Mouse (Mus musculus) intestine, embryonic 14.5 days (tissue): Measurements from ENCODE around the gene Etfdh. TPM values are rescaled to one million over a fixed set of nuclear protein-coding genes. Genes with fewer than 3 reads are reported as not detected.

Source experiments
- ATAC-seq: fragments of 200-750 bp; cut with Nextera tagmentation; replicated peaks from 2 replicates; pipeline ENCODE4 v1.8.0; 2017; ENCODE audit warnings: low read depth, moderate number of reproducible peaks, moderate TSS enrichment, moderate library complexity; ENCODE audit not compliant: low FRiP score, low TSS enrichment
- DNase-seq: peaks from one replicate; pipeline ENCODE4 v3.0.0-alpha.2; 2018; ENCODE audit warnings: low spot score
- H3K27ac ChIP-seq: fragments of 300-500 bp; sonication (generic); 2 replicates; pipeline ENCODE4 v1.5.1; 2014; ENCODE audit warnings: low read depth, mild to moderate bottlenecking, control low read depth
- H3K27me3 ChIP-seq: fragments of 300-500 bp; sonication (generic); replicated peaks from 2 replicates; pipeline ENCODE4 v1.6.1; 2014; ENCODE audit warnings: low read length, control low read depth; ENCODE audit not compliant: control insufficient read depth, insufficient read depth
- H3K36me3 ChIP-seq: fragments of 300-500 bp; sonication (generic); 2 replicates; pipeline ENCODE4 v1.6.1; 2014; ENCODE audit warnings: low read length, control low read depth; ENCODE audit not compliant: control insufficient read depth, insufficient read depth
- H3K4me1 ChIP-seq: fragments of 300-500 bp; sonication (generic); replicated peaks from 2 replicates; pipeline ENCODE4 v1.6.1; 2014; ENCODE audit warnings: low read length, control low read depth, mixed read lengths; ENCODE audit not compliant: control insufficient read depth, insufficient read depth
- H3K4me2 ChIP-seq: fragments of 300-500 bp; sonication (generic); 2 replicates; pipeline ENCODE4 v1.6.1; 2014; ENCODE audit warnings: low read length
- H3K4me3 ChIP-seq: fragments of 300-500 bp; sonication (generic); 2 replicates; pipeline ENCODE4 v1.5.1; 2014; ENCODE audit warnings: low read depth, low read length, control low read depth, mixed read lengths
- H3K9ac ChIP-seq: fragments of 300-500 bp; sonication (generic); 2 replicates; pipeline ENCODE4 v1.6.1; 2014; ENCODE audit warnings: mild to moderate bottlenecking, low read length
- H3K9me3 ChIP-seq: fragments of 300-500 bp; sonication (generic); 2 replicates; pipeline ENCODE4 v1.6.1; 2016; ENCODE audit warnings: low read length, control low read depth; ENCODE audit not compliant: control insufficient read depth
- WGBS: fragments of 180-500 bp; shearing (Covaris S2); extraction: QIAGEN DNeasy Blood & Tissue Kit; methylation state at CpG from one replicate; pipeline ENCODE4 v1.1.7; 2014; 5-methylcytosine and 5-hydroxymethylcytosine counted together
- polyA plus RNA-seq: library from polyadenylated mRNA; unstranded; fragments of >200 nt; fragmentation: Nextera tagmentation; extraction: Ambion mirVana; gene quantifications from 2 replicates; pipeline ENCODE4 v1.2.1, GENCODE M21; 2014

Gene Etfdh
- polyA plus RNA-seq, 1 experiment from 2014 or later = 60.8 TPM

- Histone ChIP-seq H3K9me3 (no peaks in the 10 kb centered on the region), H3K36me3 (peaks cover 13% of the 10 kb centered on the region), H3K27me3 (no peaks in the 10 kb centered on the region), H3K9ac (no peak overlapping the region), H3K27ac (no peak overlapping the region), H3K4me1 (peaks cover 10% of the 10 kb centered on the region; the same call in 1 of the 2 replicates), H3K4me2 (no peak overlapping the region), H3K4me3 (no peak overlapping the region)
- ATAC-seq = no peak
- 85% methylated on average over 2 of the region's 2 CpGs for WGBS
- no peak for DNase-seq
These were observed 39.6 kb downstream of the Etfdh start for GRCm38 (mm10) chr3:79589671-79590070.

- Histone ChIP-seq H3K4me1 (no peaks in the 10 kb centered on the region), H3K4me2 (no peak overlapping the region), H3K27ac (no peak overlapping the region), H3K9ac (no peak overlapping the region), H3K36me3 (no peaks in the 10 kb centered on the region), H3K27me3 (no peaks in the 10 kb centered on the region), H3K9me3 (no peaks in the 10 kb centered on the region), H3K4me3 (no peak overlapping the region)
- peak; percentile 96 for DNase-seq
- peak; percentile 67 for ATAC-seq
- WGBS = 5% methylated on average over 6 of the region's 6 CpGs
These were observed 42.5 kb downstream of the Etfdh start for GRCm38 (mm10) chr3:79586804-79587203.

DNA sequence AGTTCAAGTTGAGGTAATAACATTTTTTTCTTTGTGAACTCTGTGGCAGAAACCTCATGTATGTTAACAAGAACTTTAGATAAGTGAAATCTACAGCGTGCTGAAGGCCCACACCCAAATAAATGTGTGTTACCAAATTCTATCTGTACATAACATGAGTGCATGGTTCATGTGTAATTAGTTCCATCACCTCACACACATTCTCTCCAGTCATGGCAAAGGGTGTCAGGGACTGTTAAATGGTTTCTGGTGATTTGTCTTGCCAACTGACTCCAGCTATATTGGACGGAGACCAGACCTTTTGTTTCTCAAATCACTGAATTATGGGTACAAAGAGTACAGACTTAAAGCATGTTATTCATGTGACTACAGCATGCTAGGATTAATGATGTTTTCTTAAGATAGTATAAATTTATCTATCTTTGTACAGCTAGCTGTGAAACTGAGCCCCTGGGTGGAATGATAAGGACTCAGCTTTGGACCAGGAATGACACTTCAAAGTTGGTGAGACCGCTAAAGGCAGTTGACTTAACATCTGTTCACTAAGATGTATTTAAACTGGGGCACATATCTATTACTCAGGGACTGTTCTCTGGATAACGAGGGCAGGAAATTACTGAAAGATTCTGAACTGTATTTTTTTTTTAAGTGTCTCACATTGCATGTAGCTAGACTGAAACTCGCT is 49.3 kb downstream of the Etfdh start:
- WGBS = 73% methylated on average over 5 of the region's 5 CpGs
- H3K4me3 ChIP-seq = no peak overlapping the region
- H3K9me3 ChIP-seq = no peaks in the 10 kb centered on the region
- no peaks in the 10 kb centered on the region for H3K36me3 ChIP-seq
- H3K4me2 ChIP-seq = no peak overlapping the region
- no peak for DNase-seq
- no peak for ATAC-seq
- no peak overlapping the region for H3K9ac ChIP-seq
- H3K4me1 ChIP-seq = no peaks in the 10 kb centered on the region; the same call in 1 of the 2 replicates
- H3K27ac ChIP-seq = no peak overlapping the region
- H3K27me3 ChIP-seq = no peaks in the 10 kb centered on the region

GRCm38 (mm10) chr3:79578164-79578563 is 51.1 kb downstream of the Etfdh start:
- DNase-seq (no peak), ATAC-seq (no peak)
- Histone ChIP-seq H3K27me3 (no peaks in the 10 kb centered on the region), H3K27ac (no peak overlapping the region), H3K9me3 (no peaks in the 10 kb centered on the region), H3K4me1 (no peaks in the 10 kb centered on the region; the same call in 1 of the 2 replicates), H3K36me3 (no peaks in the 10 kb centered on the region), H3K4me3 (no peak overlapping the region), H3K4me2 (no peak overlapping the region), H3K9ac (no peak overlapping the region)
- WGBS = 72% methylated on average over 6 of the region's 6 CpGs

GRCm38 (mm10) chr3:79577606-79578005 is 51.7 kb downstream of the Etfdh start:
- Histone ChIP-seq H3K27me3 (no peaks in the 10 kb centered on the region), H3K4me2 (no peak overlapping the region), H3K9ac (no peak overlapping the region), H3K27ac (no peak overlapping the region), H3K4me1 (no peaks in the 10 kb centered on the region; the same call in 1 of the 2 replicates), H3K9me3 (no peaks in the 10 kb centered on the region), H3K36me3 (no peaks in the 10 kb centered on the region), H3K4me3 (no peak overlapping the region)
- ATAC-seq = no peak
- WGBS = 84% methylated on average over 6 of the region's 6 CpGs
- DNase-seq = no peak

DNA sequence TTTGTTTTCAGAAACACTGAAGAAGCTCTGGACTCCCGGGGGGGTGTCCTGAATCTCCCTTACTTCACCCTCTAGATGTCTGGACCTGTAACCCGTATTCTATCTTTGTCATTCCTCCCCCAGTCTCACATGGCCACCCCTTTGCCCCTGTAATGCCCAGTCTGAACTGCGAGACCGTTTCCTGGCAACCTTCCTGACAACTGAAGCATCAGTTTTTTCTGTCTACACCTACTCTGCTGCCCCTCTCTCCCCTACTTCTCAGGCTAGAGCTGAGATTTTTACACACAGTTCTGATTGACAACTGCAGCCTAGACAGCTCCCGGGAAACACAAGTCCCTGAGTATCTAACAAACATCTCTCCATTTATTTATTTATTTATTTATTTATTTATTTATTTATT is 52.4 kb downstream of the Etfdh start:
- peak; percentile 54 for DNase-seq
- Histone ChIP-seq H3K9me3 (no peaks in the 10 kb centered on the region), H3K4me2 (no peak overlapping the region), H3K9ac (no peak overlapping the region), H3K36me3 (no peaks in the 10 kb centered on the region), H3K4me1 (no peaks in the 10 kb centered on the region; the same call in 1 of the 2 replicates), H3K27ac (no peak overlapping the region), H3K4me3 (no peak overlapping the region), H3K27me3 (no peaks in the 10 kb centered on the region)
- ATAC-seq = 0 out of 2 replicates have a peak, but pooled peaks have one; percentile 10
- WGBS = 33% methylated on average over 5 of the region's 5 CpGs

- WGBS = 4% methylated on average over 3 of the region's 3 CpGs
- Histone ChIP-seq H3K27me3 (no peaks in the 10 kb centered on the region), H3K9ac (no peak overlapping the region), H3K4me1 (no peaks in the 10 kb centered on the region; the same call in 1 of the 2 replicates), H3K4me3 (no peak overlapping the region), H3K27ac (no peak overlapping the region), H3K4me2 (peak overlapping the region; percentile 9; the same call in 1 of the 2 replicates), H3K9me3 (no peaks in the 10 kb centered on the region), H3K36me3 (no peaks in the 10 kb centered on the region)
- ATAC-seq = peak; percentile 38
- no peak for DNase-seq
These were observed 52.9 kb downstream of the Etfdh start for GRCm38 (mm10) chr3:79576468-79576816.

GRCm38 (mm10) chr3:79575576-79576467 is 53.5 kb downstream of the Etfdh start:
- Histone ChIP-seq H3K9ac (no peak overlapping the region), H3K27me3 (no peaks in the 10 kb centered on the region), H3K4me2 (peak overlapping the region; percentile 9; the same call in 1 of the 2 replicates), H3K4me3 (no peak overlapping the region), H3K27ac (no peak overlapping the region), H3K9me3 (no peaks in the 10 kb centered on the region), H3K36me3 (no peaks in the 10 kb centered on the region), H3K4me1 (no peaks in the 10 kb centered on the region; the same call in 1 of the 2 replicates)
- no peak for DNase-seq
- peak; percentile 90 for ATAC-seq
- 39% methylated on average over 10 of the region's 10 CpGs for WGBS
